Mouse (Mus musculus): ENCODE results near the gene Otub1.

GRCm38 (mm10) chr19:7153232-7153631 is 52.9 kb downstream of the Otub1 start:
- TF ChIP-seq CTCF (conservative IDR thresholded peaks at IDR 0.05; ENCODE audit: low read length) (no peak), NANOG (IDR thresholded peaks at IDR 0.05; ENCODE audit: borderline replicate concordance, low read length) (no peak), POU5F1 (IDR thresholded peaks at IDR 0.05; ENCODE audit: borderline replicate concordance, low read length) (no peak)
